ENCODE assay signal across 15 mouse cellular contexts in genomic region chr6:66077445-66077844, GRCm38 (mm10).
DNase-seq lines count a peak whose midpoint lies in the region; ATAC-seq and TF ChIP-seq lines count a peak whose summit lies in the region.
"Had no signal": no experiment of that assay in that cellular context is flagged by ENCODE, and none has a peak within 500 bp of the region (broad histone marks: within the 10 kb centered on the region; RNA-seq: fewer than 3 reads in every experiment).

No protein-coding gene starts in this region.

- H3K9ac ChIP-seq in forebrain, embryonic 12.5 days = no peak overlapping the region
- no peak overlapping the region for H3K9ac ChIP-seq in forebrain, postnatal 0 days
- H3K9ac ChIP-seq in lung, postnatal 0 days (replicated peaks; ENCODE audit: low read depth) = no peak overlapping the region
- no peak overlapping the region for H3K9ac ChIP-seq in embryonic facial prominence, embryonic 14.5 days (ENCODE audit: low read depth, low read length)
- no peak overlapping the region for H3K9ac ChIP-seq in neural tube, embryonic 14.5 days (replicated peaks; ENCODE audit: low read depth, low read length)

- H3K36me3 ChIP-seq in forebrain, embryonic 12.5 days (replicated peaks) = no peaks in the 10 kb centered on the region
- H3K36me3 ChIP-seq in forebrain, postnatal 0 days (ENCODE audit: insufficient read depth) = no peaks in the 10 kb centered on the region
- H3K36me3 ChIP-seq in lung, postnatal 0 days (ENCODE audit: insufficient read depth, low read length) = no peaks in the 10 kb centered on the region
- H3K36me3 ChIP-seq in embryonic facial prominence, embryonic 14.5 days (ENCODE audit: control insufficient read depth, insufficient read depth, low read length) = no peaks in the 10 kb centered on the region
- no peaks in the 10 kb centered on the region for H3K36me3 ChIP-seq in neural tube, embryonic 14.5 days (ENCODE audit: control insufficient read depth, insufficient read depth, low read length)

- H3K9me3 ChIP-seq in forebrain, embryonic 12.5 days = no peaks in the 10 kb centered on the region
- no peaks in the 10 kb centered on the region for H3K9me3 ChIP-seq in forebrain, postnatal 0 days (ENCODE audit: low read length)
- no peaks in the 10 kb centered on the region for H3K9me3 ChIP-seq in lung, postnatal 0 days (ENCODE audit: low read length)
- H3K9me3 ChIP-seq in embryonic facial prominence, embryonic 14.5 days (ENCODE audit: control insufficient read depth, low read length) = no peaks in the 10 kb centered on the region
- no peaks in the 10 kb centered on the region for H3K9me3 ChIP-seq in neural tube, embryonic 14.5 days (ENCODE audit: control insufficient read depth, low read length)

- peak; percentile 75; the same call in 1 of the 2 replicates for ATAC-seq in forebrain, embryonic 12.5 days (ENCODE audit: low FRiP score)
- ATAC-seq in forebrain, postnatal 0 days = no peak
- ATAC-seq in lung, postnatal 0 days = peak; percentile 32; the same call in 1 of the 2 replicates
- ATAC-seq in embryonic facial prominence, embryonic 14.5 days (ENCODE audit: low read depth) = no peak
- peak; percentile 56; the same call in 1 of the 2 replicates for ATAC-seq in neural tube, embryonic 14.5 days (ENCODE audit: low read depth)
- ATAC-seq: inflammation-experienced regulatory T-cells, adult 6 months had no signal

- no peak overlapping the region for H3K4me3 ChIP-seq in forebrain, embryonic 12.5 days (replicated peaks)
- no peak overlapping the region for H3K4me3 ChIP-seq in forebrain, postnatal 0 days (ENCODE audit: low read depth, low read length)
- no peak overlapping the region for H3K4me3 ChIP-seq in lung, postnatal 0 days (ENCODE audit: low read depth, low read length)
- H3K4me3 ChIP-seq in embryonic facial prominence, embryonic 14.5 days (ENCODE audit: low read depth, low read length) = no peak overlapping the region
- H3K4me3 ChIP-seq in neural tube, embryonic 14.5 days (ENCODE audit: low read depth, low read length) = no peak overlapping the region
- H3K4me3 ChIP-seq: layer of hippocampus, adult 2 months had no signal

- TF ChIP-seq EP300 in lung, postnatal 0 days (IDR thresholded peaks at IDR 0.05) = no peak

- 15% methylated on average over 2 of the region's 2 CpGs for WGBS in forebrain, embryonic 12.5 days
- 18% methylated on average over 2 of the region's 2 CpGs for WGBS in forebrain, postnatal 0 days
- WGBS in lung, postnatal 0 days = 17% methylated on average over 2 of the region's 2 CpGs
- WGBS in embryonic facial prominence, embryonic 14.5 days = 34% methylated on average over 2 of the region's 2 CpGs
- 16% methylated on average over 2 of the region's 2 CpGs for WGBS in neural tube, embryonic 14.5 days

- DNase-seq in forebrain, postnatal 0 days = no peak
- no peak for DNase-seq in lung, postnatal 0 days (ENCODE audit: low spot score)
- DNase-seq in lung, postnatal 4 days = no peak
- DNase-seq in embryonic facial prominence, embryonic 14.5 days (ENCODE audit: low spot score) = peak; percentile 14
- no peak for DNase-seq in spleen, adult 18-20 months
- no peak for DNase-seq in thymus, postnatal 25 days
- DNase-seq: cerebellum, postnatal 36 days; gastrocnemius, postnatal 25 days; lung, postnatal 14 days; right cerebral cortex, postnatal 14 days; thymus, postnatal 14 days had no signal

- peaks cover 7% of the 10 kb centered on the region for H3K4me1 ChIP-seq in forebrain, embryonic 12.5 days
- no peaks in the 10 kb centered on the region for H3K4me1 ChIP-seq in forebrain, postnatal 0 days (ENCODE audit: insufficient read depth)
- no peaks in the 10 kb centered on the region; the same call in 1 of the 2 replicates for H3K4me1 ChIP-seq in lung, postnatal 0 days (ENCODE audit: insufficient read depth, low read depth, low read length)
- H3K4me1 ChIP-seq in embryonic facial prominence, embryonic 14.5 days (ENCODE audit: control insufficient read depth, insufficient read depth, low read length) = no peaks in the 10 kb centered on the region
- H3K4me1 ChIP-seq in neural tube, embryonic 14.5 days (ENCODE audit: control insufficient read depth, insufficient read depth, low read length) = no peaks in the 10 kb centered on the region

- no peak overlapping the region for H3K4me2 ChIP-seq in forebrain, embryonic 12.5 days
- H3K4me2 ChIP-seq in forebrain, postnatal 0 days (ENCODE audit: low read depth) = no peak overlapping the region
- no peak overlapping the region for H3K4me2 ChIP-seq in lung, postnatal 0 days (replicated peaks; ENCODE audit: low read depth, low read length)
- no peak overlapping the region for H3K4me2 ChIP-seq in embryonic facial prominence, embryonic 14.5 days (ENCODE audit: low read depth, low read length)
- no peak overlapping the region for H3K4me2 ChIP-seq in neural tube, embryonic 14.5 days (ENCODE audit: low read depth, low read length)

- no peak for TF ChIP-seq CTCF in forebrain, postnatal 0 days (IDR thresholded peaks at IDR 0.05; ENCODE audit: low read depth)
- TF ChIP-seq CTCF in lung, postnatal 0 days (IDR thresholded peaks at IDR 0.05) = no peak

- no peaks in the 10 kb centered on the region for H3K27me3 ChIP-seq in forebrain, embryonic 12.5 days
- H3K27me3 ChIP-seq in forebrain, postnatal 0 days (ENCODE audit: insufficient read depth, low read length) = no peaks in the 10 kb centered on the region
- no peaks in the 10 kb centered on the region for H3K27me3 ChIP-seq in lung, postnatal 0 days (replicated peaks; ENCODE audit: insufficient read depth, low read length)
- no peaks in the 10 kb centered on the region for H3K27me3 ChIP-seq in embryonic facial prominence, embryonic 14.5 days (replicated peaks; ENCODE audit: control insufficient read depth, insufficient read depth, low read length)
- no peaks in the 10 kb centered on the region for H3K27me3 ChIP-seq in neural tube, embryonic 14.5 days (ENCODE audit: control insufficient read depth, insufficient read depth, low read length)

- no peak overlapping the region for H3K27ac ChIP-seq in forebrain, embryonic 12.5 days
- H3K27ac ChIP-seq in forebrain, postnatal 0 days (ENCODE audit: low read depth, low read length) = no peak overlapping the region
- no peak overlapping the region for H3K27ac ChIP-seq in lung, postnatal 0 days (ENCODE audit: low read length)
- no peak overlapping the region for H3K27ac ChIP-seq in embryonic facial prominence, embryonic 14.5 days (replicated peaks; ENCODE audit: low read depth, low read length)
- no peak overlapping the region for H3K27ac ChIP-seq in neural tube, embryonic 14.5 days (ENCODE audit: low read depth, low read length)
- H3K27ac ChIP-seq: layer of hippocampus, adult 2 months had no signal

Comparison
In these comparisons a context has a peak if more than half of its experiments do, and no peak if none do; other contexts are left out.
1. ATAC-seq: peak in forebrain, embryonic 12.5 days (single experiment), lung, postnatal 0 days (single experiment) and neural tube, embryonic 14.5 days (single experiment); none in forebrain, postnatal 0 days (single experiment) and embryonic facial prominence, embryonic 14.5 days (single experiment).